Mouse (Mus musculus) layer of hippocampus, postnatal 10 days (tissue): Measurements from ENCODE around the gene Snrpd3. TPM values are rescaled to one million over a fixed set of nuclear protein-coding genes. Genes with fewer than 3 reads are reported as not detected.

Experiments
- DNase-seq, 2 experiments: peaks; one replicate each; pipeline ENCODE4 v3.0.0; 2021; ENCODE audit warnings: low spot score in 2 of 2
- total RNA-seq, 2 experiments: library from RNA; stranded (reverse); gene quantifications; 2 replicates each; pipeline ENCODE4 v1.2.3; 2021

Snrpd3 gene
- total RNA-seq, 2 experiments from 2014 or later = 98.1 to 109 TPM

- no peak for DNase-seq
These were observed 14.3 kb downstream of the Snrpd3 start for GRCm38 (mm10) chr10:75531532-75532090.

DNA sequence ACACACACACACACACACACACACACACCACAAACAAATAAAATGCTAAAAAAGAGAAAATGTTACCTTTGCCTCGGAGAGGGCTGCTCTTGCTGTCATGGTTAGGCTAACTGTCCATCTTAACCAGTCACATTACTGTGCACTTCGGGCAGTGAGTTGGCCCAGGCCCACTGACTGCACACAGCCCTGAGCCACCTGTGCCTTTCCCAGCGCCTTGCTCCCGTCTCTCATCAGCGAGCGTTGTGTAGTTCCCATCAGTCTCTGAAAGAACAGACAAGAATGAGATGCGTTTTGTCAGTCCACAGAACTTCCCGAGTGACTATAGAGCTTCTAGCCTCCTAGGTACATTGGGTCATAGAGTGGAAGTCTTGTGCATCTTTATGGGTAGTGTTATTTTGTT is 16.9 kb downstream of the Snrpd3 start:
- DNase-seq = no peak

- no peak for DNase-seq
These were observed 17.6 kb downstream of the Snrpd3 start for GRCm38 (mm10) chr10:75534934-75535333.

DNA sequence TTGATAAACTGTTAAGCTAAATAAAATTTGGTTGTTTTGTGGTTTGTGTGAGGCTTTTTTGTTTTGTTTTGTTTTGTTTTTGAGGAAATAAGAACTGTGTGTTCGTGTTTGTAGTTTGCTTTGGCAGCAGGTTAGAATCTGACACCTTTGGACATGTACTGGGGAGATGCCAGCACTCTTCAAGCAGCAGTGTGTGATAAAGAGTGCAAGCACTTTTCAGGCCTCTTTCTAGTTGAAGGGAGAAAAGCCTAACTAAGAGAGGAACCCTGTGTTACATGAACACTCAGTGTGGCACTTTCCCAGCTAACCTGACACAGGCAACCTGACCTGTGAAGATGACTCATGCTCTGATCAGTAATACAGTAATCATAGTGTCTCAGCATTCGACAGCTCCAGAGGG is 18.1 kb downstream of the Snrpd3 start:
- DNase-seq = no peak

- no peak for DNase-seq
These were observed 18.8 kb downstream of the Snrpd3 start for GRCm38 (mm10) chr10:75536123-75536522.

DNA sequence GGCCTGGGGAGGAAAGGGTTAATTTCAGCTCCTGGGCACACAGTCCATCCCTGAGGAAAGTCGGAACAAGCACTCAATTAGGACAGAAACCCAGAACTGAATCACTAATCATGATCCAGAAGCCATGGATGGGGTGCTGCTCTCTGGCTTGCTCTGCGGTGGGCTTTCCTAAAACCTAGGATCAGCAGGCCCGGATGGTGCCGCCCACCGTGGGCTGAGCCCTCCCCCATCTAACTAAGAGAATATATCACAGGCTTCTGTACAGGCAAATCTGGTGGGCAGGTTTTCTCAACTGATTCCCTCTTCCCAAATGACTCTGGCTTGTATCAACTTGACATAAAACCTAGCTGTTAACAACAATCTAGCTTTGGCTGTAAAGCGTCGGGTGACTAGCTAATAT is 30.6 kb downstream of the Snrpd3 start:
- no peak for DNase-seq

DNA sequence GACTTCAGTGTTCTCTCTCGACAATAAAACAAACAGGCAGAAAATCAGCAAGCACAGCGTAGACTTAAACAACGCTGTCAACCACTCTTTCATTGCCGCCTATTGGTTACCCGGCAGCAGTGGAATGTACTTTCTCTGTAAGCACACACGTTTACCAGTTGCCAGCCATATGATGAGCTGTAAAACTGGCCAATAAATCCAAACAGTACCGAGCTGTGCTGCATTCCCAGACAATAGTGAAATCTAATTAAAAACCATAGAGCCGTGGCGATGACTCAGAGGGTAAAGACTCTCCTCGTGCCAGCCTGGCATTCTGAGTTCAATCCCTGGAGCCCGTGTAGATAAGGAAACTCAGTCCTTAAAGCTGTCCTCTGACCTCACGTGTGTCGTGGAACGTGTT is 31.1 kb downstream of the Snrpd3 start:
- DNase-seq = no peak

GRCm38 (mm10) chr10:75549886-75550285 is 32.5 kb downstream of the Snrpd3 start:
- DNase-seq = no peak

GRCm38 (mm10) chr10:75551175-75551574 is 33.8 kb downstream of the Snrpd3 start:
- DNase-seq = no peak

DNA sequence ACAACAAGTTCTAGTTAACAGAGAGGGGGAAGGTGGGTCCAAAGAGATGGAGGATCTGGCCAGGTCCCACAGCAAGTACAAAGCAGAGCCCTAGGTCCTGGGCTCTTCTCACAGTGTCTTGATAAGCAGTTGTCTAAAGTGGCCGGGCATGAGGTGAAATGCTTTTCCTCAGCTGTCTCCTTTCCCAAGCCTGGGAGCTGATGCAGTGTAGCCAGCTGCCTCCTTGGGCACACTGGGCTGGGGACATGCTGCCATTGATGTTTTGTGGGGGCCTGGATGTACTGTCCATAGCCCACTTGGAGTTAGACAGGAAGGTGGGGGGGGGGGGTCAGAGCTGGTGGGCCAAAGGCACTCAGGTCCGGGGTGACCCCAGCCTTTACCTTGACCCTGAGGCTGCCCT is 34.8 kb downstream of the Snrpd3 start:
- no peak for DNase-seq

DNA sequence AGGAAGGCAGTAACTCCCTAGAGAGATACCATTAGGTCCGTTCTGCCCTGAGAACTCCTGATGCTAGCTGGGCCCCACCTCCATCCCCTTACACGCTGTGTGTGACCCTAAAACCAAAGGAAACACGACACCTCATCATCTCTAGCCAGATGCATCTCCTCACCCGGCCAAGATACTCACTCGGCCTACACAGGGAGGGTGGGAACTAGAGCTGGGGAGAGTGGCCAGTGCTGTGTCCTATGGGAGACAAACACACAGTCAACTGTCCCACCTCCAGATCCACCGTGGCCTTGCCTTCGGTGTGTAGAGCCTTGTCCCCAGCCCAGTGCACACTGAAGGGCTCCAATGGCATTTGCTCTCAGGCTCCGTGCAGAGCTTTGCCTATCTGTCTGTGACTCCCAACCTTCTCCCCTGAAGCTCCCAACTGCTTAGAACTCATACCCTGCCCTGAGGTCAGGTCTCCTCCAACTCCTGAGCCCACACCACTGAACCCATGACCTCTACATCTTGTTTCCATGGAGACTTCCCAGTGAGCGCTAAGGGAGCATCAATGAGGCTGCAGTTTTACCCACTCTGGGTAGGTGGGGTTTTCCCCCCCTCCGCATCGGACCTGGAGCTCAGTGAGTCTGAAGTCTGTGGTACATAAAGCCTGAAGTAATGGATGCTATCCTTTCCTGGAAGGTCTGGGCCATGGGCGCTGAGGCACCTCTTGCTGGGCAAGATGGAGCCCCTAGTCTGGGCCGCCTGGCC is 35.5 kb downstream of the Snrpd3 start:
- DNase-seq = no peak

DNA sequence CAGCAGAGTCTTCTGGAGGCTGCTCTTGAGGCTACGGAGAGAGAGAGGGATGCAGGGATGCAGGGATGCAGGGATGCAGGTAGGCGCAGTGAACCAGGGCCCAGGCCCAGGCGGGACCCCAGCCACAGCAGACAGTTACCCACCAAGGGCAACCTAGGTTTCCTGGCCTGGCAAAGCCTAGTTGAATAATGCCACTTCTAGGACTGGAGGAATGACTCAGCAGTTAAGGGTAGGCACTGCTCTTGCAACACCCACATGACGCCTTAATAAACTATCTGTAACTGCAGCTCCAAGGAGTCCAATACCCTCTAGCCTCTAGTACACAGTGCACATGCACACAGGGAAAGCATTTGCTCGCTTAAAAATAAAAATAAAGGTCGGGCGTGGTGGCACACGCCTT is 36.7 kb downstream of the Snrpd3 start:
- DNase-seq = no peak

- DNase-seq = no peak
These were observed 38.2 kb downstream of the Snrpd3 start for GRCm38 (mm10) chr10:75555557-75555956.

DNA sequence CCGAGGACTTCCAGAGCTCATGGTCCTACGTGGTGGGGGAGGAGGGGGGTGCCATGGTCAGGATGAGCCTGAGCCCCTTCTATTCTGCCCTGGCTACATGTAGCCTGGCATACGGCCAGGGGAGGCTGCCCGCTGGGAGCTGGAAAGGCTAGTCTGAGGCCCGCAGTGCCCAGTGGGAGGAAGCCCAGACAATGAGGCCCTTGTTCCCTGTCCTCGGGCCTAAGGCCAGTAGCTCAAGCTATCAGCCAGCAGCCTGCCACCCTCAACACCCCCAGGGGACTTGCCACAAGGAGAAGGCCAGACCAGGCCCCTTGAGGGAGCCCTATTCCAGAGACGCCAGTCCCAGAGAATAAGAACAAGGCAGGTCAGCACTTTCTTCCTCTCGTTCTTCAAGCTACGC is 38.7 kb downstream of the Snrpd3 start:
- DNase-seq = peak; percentile 79 to 82

DNA sequence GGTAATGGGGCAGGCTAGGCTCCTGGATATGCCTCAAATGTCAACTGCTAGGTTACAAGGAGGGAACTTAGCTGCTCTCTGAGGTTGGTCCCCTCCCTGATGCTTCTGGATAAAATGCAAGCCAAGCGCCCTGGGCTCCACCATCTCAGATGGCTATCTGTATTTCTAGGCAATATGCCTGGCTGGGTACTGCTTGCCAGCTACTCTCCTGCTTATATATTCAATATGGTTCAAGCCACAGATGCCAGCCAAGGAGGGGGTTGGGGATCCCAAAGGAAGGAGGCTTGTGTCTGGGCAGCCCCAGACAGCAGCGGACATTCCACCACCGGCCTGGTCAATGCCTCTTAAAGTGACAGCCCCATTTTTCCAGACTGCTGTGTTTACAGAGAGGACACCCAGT is 41.2 kb downstream of the Snrpd3 start:
- peak; percentile 36 to 51 for DNase-seq

GRCm38 (mm10) chr10:75559041-75559675 is 41.8 kb downstream of the Snrpd3 start:
- DNase-seq = peak in 1 of 2 experiments; percentile 36

- DNase-seq = peak; percentile 55 to 64
These were observed 42.6 kb downstream of the Snrpd3 start, which contains the start of gene Lrrc75b for GRCm38 (mm10) chr10:75559676-75560548. Gene Lrrc75b, minus strand, starts transcription at chr10:75560330.

- no peak for DNase-seq
These were observed 43.2 kb downstream of the Snrpd3 start for GRCm38 (mm10) chr10:75560549-75560899.

DNA sequence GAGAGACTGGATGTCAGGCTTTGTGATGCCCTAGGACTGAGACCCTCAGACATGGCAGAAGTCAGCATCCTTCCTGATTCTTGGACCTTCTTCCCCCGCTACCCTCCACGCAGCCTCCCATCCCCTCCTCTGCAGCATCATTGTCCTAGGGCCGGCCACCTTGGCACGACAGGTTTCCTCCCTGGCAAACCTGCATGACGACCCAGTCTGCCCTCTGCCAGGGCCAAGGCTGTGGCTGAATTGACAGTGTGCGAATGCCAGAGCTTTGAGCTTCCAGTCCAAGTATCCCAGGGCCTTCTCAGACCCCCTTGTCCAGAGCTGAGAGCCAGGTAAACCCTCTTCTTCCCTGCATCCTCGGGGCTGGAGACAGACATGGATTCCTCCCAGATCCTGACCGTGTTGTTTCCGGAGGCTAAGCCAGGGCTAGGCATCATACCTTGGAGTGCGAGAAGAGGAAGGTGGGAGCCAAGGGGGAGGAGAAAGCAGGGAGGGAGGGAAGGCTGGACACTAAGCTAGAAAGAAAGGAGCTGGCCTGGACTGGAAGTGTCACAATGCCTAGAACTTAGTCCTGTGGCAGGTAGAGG is 43.8 kb downstream of the Snrpd3 start, which contains the start of gene Ggt1:
TSS of gene Ggt1 (plus strand) at position 534 of the 584 bp plus-strand sequence.
- DNase-seq = no peak

DNA sequence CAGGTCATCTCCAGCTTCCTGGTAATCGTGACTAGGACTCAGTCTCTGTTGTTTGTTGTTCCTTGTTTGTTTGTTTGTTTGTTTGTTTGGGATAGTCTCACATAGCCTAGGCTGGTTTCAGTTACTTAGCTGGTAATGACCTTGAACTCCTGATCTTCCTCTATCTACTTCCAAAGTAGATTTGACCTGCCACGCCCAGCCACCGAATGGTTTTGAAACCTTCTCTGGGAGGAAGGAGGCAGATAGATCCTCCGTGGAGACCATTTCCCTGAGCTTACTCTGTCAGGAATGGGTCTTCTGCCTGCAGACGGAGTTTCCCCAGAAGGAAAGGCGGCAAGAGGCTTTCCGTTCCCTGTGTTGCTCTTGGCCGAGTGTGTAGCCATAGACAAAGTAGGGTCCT is 45.2 kb downstream of the Snrpd3 start:
- DNase-seq = no peak

- DNase-seq = no peak
These were observed 47.4 kb downstream of the Snrpd3 start for GRCm38 (mm10) chr10:75564687-75565265.
